ENCODE assay signal across 9 mouse cellular contexts in genomic region chr6:140955751-140956521, GRCm38 (mm10).
A peak's percentile ranks its signal among the peaks of the same experiment; 100 is the strongest.
DNase-seq lines count a peak whose midpoint lies in the region; ATAC-seq lines count a peak whose summit lies in the region.
"Had no signal": no experiment of that assay in that cellular context is flagged by ENCODE, and none has a peak within 500 bp of the region (broad histone marks: within the 10 kb centered on the region; RNA-seq: fewer than 3 reads in every experiment).

No protein-coding gene starts in this region.

- no peaks in the 10 kb centered on the region for H3K36me3 ChIP-seq in hindbrain, embryonic 10.5 days
- no peaks in the 10 kb centered on the region for H3K36me3 ChIP-seq in hindbrain, embryonic 11.5 days (ENCODE audit: control insufficient read depth, insufficient read depth, low read length)
- no peaks in the 10 kb centered on the region for H3K36me3 ChIP-seq in heart, embryonic 10.5 days
- H3K36me3 ChIP-seq in kidney, embryonic 15.5 days = no peaks in the 10 kb centered on the region
- H3K36me3 ChIP-seq in midbrain, embryonic 15.5 days (replicated peaks) = no peaks in the 10 kb centered on the region

- H3K27me3 ChIP-seq in hindbrain, embryonic 10.5 days (ENCODE audit: insufficient read depth, poor library complexity, severe bottlenecking) = no peaks in the 10 kb centered on the region
- H3K27me3 ChIP-seq in hindbrain, embryonic 11.5 days (ENCODE audit: control insufficient read depth, insufficient read depth, low read length) = no peaks in the 10 kb centered on the region
- H3K27me3 ChIP-seq in heart, embryonic 10.5 days (ENCODE audit: insufficient read depth, poor library complexity, severe bottlenecking) = no peaks in the 10 kb centered on the region
- no peaks in the 10 kb centered on the region for H3K27me3 ChIP-seq in kidney, embryonic 15.5 days
- no peaks in the 10 kb centered on the region for H3K27me3 ChIP-seq in midbrain, embryonic 15.5 days (replicated peaks)
- H3K27me3 ChIP-seq: CH12.LX had no signal

- H3K9me3 ChIP-seq in hindbrain, embryonic 10.5 days = no peaks in the 10 kb centered on the region
- H3K9me3 ChIP-seq in hindbrain, embryonic 11.5 days (ENCODE audit: control insufficient read depth, low read length) = no peaks in the 10 kb centered on the region
- no peaks in the 10 kb centered on the region for H3K9me3 ChIP-seq in heart, embryonic 10.5 days
- no peaks in the 10 kb centered on the region for H3K9me3 ChIP-seq in kidney, embryonic 15.5 days (replicated peaks)
- no peaks in the 10 kb centered on the region for H3K9me3 ChIP-seq in midbrain, embryonic 15.5 days

- H3K4me2 ChIP-seq in hindbrain, embryonic 11.5 days (replicated peaks; ENCODE audit: low read depth, low read length) = no peak overlapping the region
- no peak overlapping the region for H3K4me2 ChIP-seq in kidney, embryonic 15.5 days
- no peak overlapping the region for H3K4me2 ChIP-seq in midbrain, embryonic 15.5 days

- WGBS in hindbrain, embryonic 10.5 days = 75% methylated on average over 13 of the region's 13 CpGs
- 73% methylated on average over 13 of the region's 13 CpGs for WGBS in hindbrain, embryonic 11.5 days
- WGBS in heart, embryonic 10.5 days = 60% methylated on average over 13 of the region's 13 CpGs
- 57% methylated on average over 13 of the region's 13 CpGs for WGBS in kidney, embryonic 15.5 days
- 53% methylated on average over 13 of the region's 13 CpGs for WGBS in midbrain, embryonic 15.5 days

- H3K27ac ChIP-seq in hindbrain, embryonic 10.5 days = peak overlapping the region; percentile 13
- H3K27ac ChIP-seq in hindbrain, embryonic 11.5 days (ENCODE audit: low read depth, low read length) = no peak overlapping the region
- peak overlapping the region; percentile 64 for H3K27ac ChIP-seq in heart, embryonic 10.5 days
- 0 out of 2 replicates have a peak overlapping the region, but pooled peaks have one; percentile 9 for H3K27ac ChIP-seq in kidney, embryonic 15.5 days
- H3K27ac ChIP-seq in midbrain, embryonic 15.5 days = 0 out of 2 replicates have a peak overlapping the region, but pooled peaks have one; percentile 41

- DNase-seq in hindbrain, embryonic 10.5 days (ENCODE audit: low spot score) = no peak
- no peak for DNase-seq in hindbrain, embryonic 11.5 days (ENCODE audit: low spot score)
- DNase-seq in heart, embryonic 10.5 days (ENCODE audit: low spot score) = no peak
- no peak for DNase-seq in cerebellum, adult 9-10 months
- DNase-seq in adrenal gland, postnatal 25 days = no peak
- DNase-seq in gastrocnemius, adult 8-10 months (ENCODE audit: low spot score in 2 of 2) = no peak

- H3K4me3 ChIP-seq in hindbrain, embryonic 10.5 days = no peak overlapping the region
- H3K4me3 ChIP-seq in hindbrain, embryonic 11.5 days (ENCODE audit: low read depth, low read length) = no peak overlapping the region
- no peak overlapping the region for H3K4me3 ChIP-seq in heart, embryonic 10.5 days
- no peak overlapping the region for H3K4me3 ChIP-seq in kidney, embryonic 15.5 days (replicated peaks)
- no peak overlapping the region for H3K4me3 ChIP-seq in midbrain, embryonic 15.5 days

- ATAC-seq in hindbrain, embryonic 11.5 days (ENCODE audit: low FRiP score) = no peak
- ATAC-seq in kidney, embryonic 15.5 days (replicated peaks; ENCODE audit: low FRiP score) = no peak; the same call in 1 of the 2 replicates
- ATAC-seq in midbrain, embryonic 15.5 days (replicated peaks) = 0 out of 2 replicates have a peak, but pooled peaks have one; percentile 28

- H3K9ac ChIP-seq in hindbrain, embryonic 11.5 days (ENCODE audit: low read depth, low read length) = no peak overlapping the region
- no peak overlapping the region for H3K9ac ChIP-seq in kidney, embryonic 15.5 days
- H3K9ac ChIP-seq in midbrain, embryonic 15.5 days = no peak overlapping the region

- peaks cover 8% of the 10 kb centered on the region; the same call in 1 of the 2 replicates for H3K4me1 ChIP-seq in hindbrain, embryonic 10.5 days (replicated peaks)
- H3K4me1 ChIP-seq in hindbrain, embryonic 11.5 days (replicated peaks; ENCODE audit: control insufficient read depth, insufficient read depth, low read length) = no peaks in the 10 kb centered on the region
- no peaks in the 10 kb centered on the region for H3K4me1 ChIP-seq in heart, embryonic 10.5 days
- H3K4me1 ChIP-seq in kidney, embryonic 15.5 days = no peaks in the 10 kb centered on the region
- H3K4me1 ChIP-seq in midbrain, embryonic 15.5 days = peaks cover 11% of the 10 kb centered on the region
